Mouse (Mus musculus): ENCODE measurements at regions not wholly inside any gene's neighbourhood (a gene's known extent, or its start where the extent isn't known, plus 50 kb on each side); places are given as distances from the start of the nearest gene placed in this dataset.
A peak's percentile ranks its signal among the peaks of the same experiment; 100 is the strongest.

DNA sequence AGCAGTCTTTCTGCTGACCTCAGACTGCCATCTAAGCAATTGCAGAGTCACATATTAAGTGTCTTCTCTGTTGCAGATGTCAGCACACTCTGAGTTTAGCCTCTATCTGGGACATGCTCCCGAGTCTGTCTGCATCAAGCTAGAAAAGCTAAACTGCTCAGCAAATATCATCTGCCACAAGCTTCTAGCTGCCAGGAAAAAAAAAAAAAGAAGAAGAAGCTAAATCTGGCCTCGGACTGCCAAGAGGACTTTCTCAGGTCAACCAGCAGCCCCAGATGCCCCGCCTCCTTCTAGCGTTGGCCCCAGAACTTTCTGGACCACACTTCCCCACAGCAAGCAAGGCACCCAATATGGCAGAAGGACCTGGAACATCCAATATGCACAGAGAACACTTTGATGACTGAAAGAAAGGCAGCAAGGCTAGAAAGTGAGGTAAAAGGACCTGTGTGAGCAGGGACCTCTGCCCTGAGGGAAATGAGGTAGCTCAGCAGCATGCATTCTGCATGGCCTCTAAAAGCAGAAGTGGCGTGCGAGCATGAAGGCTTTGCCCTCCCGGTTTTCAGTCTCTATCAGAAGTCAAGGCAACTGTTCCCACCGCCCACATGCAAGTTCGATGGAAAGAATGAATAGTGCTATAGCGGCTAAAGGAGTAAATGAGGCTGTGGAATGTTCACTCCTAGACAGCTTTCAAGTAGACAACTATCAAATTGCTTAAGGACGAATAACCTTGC, 305.8 kb upstream of the Clint1 start:
- no peak for DNase-seq

DNA sequence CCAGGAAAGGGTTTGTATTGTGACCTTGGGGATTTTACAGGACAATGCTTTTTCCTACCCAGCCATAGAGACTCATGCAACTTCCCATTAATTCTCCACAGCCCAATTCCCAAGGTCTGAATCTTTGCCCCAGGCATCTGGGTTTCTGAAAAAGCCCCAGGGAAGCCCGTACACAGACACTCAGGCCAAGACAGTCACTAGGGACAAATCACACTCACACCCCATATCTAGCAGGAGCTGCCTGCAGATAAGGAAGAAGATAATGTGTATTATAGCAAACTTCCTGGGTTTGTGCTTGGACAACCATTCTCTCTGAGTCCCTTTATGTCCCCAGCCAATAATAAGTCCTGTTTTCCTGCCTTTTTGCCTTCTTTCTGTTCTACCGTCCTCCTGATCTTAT, 305.0 kb upstream of the Clint1 start:
- DNase-seq = no peak

DNA sequence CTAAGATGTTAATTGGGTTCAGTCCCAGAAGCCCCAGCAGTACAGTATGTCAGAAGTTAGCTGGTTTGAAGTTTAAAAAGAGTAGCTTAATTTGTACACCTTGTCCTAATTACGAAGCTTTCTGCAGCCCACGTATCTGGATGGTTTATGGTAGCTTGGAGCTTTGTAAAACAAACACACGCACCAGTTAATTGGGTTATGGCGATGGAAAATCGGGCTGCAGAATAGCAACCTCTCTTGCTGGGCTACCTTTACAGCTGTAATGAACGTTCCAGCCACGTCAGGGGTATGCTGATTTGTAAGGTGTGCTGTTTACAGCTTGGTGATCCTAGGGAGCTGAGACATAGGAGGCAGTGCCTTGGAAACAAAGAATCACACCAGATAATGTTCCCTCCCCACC, 301.5 kb upstream of the Clint1 start:
- DNase-seq = no peak

DNA sequence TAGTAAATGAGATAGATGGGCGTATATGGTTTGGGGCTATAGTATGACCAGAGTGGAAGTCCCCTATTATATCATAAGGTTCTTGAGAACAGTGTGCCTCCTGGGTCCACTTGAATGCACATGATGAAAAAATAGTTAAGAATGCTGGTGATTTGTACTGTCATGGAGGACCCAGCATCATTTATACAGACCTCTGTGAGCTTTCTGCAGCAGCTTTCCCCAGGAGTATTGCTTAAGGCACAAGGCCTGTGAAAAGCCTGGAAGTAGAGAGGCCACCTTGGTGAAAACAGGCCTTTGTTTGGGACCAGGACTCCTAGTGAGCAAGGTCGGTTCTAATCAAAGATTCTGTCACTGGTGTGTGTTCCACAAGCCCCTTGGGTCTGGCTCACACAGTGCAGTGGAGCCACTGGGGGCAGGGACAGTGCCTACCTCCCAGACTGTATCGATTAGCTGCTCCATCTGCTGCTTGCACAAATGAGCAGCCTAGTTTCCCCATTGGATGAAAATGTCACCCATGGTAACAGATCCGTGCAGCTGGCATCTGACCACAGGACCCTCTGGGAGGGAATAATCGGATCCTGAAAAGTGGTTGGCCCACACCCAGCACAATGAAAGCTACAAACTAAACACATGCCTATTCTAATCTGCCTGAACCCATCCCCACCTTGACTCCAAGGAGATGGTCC, 274.2 kb upstream of the Clint1 start:
- DNase-seq = no peak

DNA sequence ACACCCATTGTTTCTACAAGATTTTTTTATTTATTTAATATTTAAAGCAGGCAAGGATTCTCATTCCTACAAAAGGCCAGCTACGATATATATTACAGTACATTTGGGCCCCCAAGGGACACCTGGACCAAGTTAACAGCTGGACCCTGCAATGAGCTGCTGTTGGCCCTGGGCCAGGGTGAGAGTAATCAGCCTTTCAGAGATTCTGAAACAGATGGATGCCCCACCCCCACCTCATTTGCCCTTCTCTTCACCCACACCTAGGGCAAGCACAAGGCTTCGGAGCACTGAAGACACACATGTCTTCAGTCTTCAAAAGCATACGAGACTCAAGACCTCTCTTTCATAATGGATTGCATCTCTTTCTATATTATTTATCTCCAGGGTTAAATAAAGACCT, 259.5 kb upstream of the Clint1 start:
- no peak for DNase-seq

DNA sequence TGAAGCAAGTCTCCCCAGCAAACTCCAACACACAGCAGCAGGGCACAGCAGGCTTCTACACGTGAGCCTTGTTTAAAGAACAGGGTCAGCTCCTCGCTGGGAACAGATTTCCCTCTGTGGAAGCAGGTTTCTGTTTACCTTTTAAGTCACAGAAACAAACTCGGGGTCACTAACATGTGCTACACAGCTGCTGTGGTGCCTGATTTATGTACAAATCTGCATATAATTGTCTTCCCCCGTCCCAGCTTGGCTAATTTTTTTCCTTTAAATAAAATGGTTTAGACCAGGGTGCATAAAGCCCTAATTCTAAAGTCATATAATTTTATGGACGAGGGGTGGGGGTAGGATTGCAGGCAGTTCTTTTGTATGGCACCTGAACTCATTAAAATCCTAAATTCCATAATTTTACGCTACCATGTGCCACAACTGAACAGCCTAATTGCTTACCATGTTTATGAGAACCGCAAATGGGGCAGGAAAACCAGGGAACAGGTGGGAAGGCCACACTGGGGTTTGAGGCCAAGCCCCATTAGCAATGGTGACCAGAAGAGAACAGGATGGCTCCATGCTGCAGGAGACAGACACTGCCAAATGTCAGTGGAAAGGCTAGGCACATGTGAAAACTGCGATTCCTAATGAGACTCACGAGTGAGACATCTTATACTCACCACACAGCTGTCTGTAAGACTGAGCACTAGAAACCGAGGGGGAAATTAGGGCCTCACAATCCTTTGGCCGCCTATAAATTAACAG, 258.8 kb upstream of the Clint1 start:
- DNase-seq = no peak

DNA sequence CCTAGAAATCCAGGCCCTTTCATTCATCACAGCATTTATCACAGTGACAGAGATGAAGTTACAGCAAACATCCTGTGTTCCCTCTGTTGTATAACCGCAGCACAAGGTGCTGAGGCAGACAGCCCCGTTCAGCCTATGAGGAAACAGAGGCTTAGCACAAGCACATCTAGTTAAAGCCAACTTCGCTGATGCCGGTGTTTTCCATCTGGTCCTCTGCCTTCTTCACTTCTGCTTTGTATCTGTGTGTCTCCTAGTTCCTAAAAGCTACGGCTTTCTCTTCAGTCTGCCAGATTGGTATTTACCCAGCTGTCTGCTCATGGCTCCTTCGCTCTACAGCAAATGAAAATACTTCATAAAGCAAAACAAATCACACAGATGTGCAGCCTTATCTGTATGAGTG, 256.5 kb upstream of the Clint1 start:
- DNase-seq = no peak

DNA sequence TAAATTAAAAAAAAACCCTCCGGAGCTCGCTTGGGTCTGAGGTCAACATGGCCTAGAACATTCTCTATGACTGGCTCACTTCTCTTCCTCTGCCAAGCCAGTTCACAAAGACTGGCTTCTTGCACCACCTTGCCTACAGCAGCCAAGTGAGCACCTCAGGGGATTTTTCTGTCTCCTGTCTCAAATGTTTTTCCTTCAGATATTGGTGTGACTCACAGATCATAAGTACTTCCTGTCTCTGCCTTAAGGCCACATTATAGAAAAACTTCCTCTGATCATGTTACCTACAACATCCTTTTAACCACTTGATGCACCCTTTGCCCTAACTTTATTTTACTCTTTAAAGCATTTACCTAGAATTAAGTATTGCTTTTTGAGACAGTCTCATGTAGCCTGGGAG, 230.0 kb upstream of the Clint1 start:
- DNase-seq = no peak

DNA sequence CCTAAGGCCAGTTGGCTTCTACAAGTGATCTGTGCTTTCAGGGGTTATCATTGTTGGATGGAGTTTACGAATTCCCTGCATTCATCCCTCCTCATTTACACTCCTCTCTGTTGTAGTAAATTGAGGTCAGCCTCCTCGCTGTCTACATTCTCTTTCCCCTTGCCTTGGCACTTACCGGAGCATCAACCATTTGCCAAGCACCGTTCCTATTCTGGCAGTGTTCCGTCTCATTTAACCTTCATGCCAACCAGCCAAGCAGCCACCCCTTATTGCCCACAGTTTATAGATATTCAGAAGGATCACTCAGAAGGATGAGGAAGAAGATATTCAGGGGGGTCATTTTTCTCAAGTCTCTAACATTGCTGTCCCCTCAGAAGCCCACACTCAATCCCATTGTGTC, 229.2 kb upstream of the Clint1 start:
- no peak for DNase-seq

DNA sequence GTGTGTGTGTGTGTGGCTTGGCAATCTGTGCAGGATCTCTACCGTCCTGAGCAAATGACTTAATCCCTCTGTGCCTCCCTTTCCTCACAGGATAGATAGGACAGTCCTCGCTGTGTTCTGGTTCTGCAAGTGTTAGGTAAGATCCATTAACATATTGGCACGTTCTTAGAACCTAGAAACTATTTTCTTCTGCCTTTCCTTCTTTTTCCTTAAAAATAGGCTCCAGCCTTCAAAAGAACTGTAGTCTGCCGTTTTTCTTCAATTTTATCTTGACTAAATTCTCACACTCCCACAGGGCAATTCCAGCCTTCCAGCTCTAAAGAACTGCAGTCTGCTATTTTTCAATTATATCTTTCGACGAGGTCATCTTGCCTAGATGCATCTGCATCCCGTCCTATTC, 227.6 kb upstream of the Clint1 start:
- no peak for DNase-seq

DNA sequence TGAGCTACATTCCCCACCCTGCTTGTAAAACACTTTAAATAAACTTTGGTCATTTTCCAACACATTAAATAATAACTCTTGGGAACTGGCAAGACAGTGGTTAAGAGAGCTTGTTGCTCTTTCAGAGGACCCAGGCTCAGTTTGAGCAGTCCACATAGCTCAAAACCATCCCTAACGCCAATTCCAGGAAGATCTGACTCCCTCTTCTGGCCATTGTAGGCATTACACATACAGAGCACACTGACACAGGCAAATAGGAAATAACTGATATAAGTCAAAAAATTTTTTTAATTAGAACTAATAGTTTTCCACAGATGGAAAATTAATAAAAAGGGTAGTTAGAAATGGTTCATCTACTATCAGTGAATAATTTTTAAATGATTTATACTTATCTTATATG, 222.6 kb upstream of the Clint1 start:
- no peak for DNase-seq

DNA sequence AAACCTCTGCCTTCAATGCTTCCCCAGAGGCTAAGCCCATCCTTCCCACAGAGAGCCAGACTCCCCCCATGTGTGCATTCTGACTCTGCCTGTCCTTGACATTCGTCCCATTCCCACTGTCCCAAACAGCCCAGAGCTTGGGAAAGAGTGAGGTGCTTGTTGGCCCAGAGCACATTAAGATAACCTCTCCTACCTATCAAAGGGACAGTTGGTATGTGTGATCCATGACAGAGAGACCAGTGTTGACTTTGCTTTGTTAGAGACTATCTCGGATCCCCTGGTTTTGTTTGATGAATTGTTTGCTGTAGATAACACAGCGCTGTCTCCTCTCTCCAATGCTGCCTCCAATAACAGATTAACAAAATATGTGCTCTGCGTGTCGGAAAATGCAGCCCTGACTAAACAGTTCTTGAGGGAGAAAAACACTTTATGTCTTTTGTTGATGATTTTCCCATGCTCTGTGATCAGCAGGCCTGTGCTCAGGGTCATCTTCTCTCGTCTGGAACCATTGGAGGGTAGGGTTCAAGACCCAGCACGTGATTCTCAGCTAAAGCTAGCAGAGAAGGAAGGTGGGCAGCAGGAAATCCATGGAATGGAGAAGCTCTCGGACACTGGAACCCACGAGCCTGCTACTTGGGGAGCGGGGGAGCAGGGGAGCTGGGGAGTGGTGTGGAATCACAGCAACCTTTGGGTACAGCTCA, 217.2 kb upstream of the Clint1 start:
- no peak for DNase-seq

DNA sequence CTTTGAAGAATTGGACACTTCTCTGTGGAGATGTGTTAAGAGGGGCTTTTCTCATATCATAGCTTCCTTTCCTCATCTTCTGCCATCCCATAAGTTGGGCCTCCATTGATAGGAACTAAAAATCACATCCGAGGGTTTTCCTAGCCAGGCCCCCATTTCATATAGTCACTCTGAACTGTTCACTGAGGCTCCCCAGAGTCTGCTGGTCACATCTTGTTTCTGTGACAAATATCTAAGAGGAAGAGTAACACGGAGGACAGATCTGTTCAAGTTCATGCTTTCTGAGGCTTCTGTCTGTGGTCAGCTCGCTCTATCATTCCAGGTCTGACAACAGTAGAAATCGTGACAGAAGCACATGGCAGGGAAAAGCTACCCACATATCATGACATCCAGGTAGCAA, 216.0 kb upstream of the Clint1 start:
- no peak for DNase-seq

DNA sequence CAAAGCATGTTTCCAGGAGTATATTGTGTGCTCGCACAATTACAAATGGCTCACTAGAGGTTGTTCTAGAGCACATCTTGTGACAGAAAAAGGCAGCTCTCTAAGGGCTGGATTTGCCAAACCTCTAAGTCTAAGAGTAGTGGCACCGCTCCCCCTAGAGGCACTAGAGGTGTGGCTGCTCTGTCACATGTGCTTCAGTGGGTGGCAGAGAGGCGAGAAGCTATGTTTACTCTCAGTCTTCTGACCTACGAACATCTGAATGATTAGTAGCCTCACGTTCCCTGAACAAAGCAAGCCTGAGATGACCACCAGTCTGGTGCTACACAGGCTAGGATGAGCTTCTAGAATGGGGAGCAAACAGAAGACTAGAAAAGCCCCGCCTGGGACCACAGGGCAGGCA, 212.6 kb upstream of the Clint1 start:
- no peak for DNase-seq

DNA sequence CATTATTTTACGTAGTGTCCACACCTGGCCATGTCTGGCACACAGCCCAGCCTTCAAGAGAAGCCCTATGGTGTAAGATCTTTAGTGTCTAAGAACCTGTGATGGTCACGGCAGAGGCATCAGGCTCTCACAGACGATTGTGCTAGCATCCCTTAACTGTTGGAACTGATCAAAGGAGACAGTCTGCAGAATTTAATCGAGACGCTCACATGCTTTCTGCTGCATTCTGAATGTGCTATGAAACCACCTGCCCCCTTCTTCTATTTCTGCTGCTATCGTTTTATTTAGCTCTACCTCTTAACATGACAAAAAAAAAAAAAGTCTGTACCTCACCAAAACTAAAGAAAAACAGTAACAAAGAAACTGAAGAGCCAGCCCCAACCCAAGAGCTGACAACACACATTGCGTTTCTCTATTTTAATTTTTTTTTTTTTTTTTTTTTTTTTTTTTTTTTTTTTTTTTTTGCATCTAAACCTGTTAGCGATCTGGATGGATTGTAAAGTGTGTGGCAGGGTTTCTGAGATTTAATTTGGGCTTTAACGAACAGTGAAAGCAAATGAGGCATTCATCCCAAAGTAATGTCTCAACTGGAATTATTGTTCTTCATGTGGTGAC, 209.6 kb upstream of the Clint1 start:
- no peak for DNase-seq

DNA sequence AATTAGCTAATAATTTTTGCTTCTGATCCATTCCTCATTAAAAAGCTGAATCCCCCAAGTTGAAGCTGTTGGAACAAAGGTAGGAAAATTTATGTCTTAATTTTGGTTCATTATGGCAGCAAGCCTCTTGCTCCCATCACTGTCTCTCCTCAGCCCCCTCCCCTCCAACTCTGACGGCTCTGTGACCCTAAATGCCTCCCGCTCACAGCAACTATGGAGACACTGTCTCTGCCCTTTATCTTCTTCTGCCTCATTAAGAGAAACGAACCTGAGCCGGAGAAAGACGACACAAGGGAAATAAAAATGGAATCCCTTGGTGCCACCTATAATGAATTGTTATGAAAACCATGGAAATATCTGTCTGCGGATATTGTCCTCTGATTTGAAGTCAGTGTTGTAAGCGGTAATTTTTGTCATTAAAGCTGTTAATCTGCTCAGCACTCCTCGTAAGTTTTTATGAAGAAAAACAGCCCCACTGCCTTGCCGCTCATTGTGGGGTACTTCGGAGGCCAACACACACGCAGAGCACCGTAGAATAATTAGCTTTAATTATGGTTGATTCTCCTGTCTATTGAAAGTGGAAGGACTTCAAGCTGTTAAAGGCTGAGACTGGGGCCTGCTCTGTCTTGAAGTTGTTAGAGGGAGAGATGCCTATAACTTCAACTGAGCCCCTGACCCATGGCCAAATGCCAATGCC, 208.1 kb upstream of the Clint1 start:
- no peak for DNase-seq

DNA sequence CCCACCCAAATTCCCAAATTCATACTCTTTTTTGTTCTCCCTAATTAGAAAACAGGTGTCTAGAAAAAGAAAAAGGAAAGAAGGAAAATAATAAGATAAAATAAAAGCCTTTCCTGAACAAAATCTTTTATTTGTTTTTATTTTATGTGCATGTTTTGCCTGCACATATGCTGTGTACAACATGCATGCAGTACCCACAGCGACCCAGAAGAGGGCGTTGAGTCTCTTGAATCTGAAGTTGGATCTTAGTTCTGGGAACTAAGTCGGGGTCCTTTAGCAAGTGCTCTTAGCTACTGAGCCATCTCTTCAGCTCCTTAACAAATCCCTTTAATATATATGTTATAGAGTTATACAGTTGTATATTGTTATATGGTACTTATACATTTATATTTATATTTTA, 206.0 kb upstream of the Clint1 start:
- no peak for DNase-seq

DNA sequence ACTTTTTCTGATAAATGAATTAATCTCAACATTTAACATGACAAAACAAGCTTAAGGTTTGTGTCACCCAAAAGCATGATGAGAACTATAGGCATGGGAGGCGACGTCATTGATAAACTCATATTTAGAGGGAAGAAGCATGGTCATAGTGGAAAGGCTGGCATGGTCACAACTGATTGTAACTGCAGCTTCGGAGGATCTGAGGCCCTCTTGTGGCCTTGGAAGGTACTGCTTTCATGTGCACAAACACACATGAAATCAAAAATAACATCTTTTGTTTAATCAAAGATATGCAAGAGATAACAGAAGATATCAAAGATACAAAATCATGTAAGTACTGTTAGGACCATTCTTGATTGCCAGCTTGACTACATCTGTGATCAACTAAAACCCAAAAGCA, 204.0 kb upstream of the Clint1 start:
- no peak for DNase-seq

DNA sequence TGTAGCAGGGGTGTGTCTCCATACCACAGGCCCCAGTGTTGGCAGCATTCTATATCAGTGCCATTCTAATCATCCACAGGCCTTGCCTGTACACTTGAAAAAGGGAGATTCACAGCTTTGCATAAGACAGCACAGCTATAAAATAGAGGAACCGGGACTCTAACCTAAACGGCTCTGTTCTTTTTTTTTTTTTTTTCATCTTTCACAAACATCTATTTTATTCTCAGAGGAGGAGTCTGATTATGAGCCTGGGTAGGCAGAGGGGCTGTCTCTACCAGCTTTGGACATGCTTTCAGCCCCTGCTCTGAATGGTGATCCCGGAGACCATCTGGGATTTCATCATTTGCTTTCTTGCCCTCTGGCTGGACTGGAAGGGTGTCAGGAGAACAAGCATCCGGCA, 195.6 kb upstream of the Clint1 start:
- no peak for DNase-seq

DNA sequence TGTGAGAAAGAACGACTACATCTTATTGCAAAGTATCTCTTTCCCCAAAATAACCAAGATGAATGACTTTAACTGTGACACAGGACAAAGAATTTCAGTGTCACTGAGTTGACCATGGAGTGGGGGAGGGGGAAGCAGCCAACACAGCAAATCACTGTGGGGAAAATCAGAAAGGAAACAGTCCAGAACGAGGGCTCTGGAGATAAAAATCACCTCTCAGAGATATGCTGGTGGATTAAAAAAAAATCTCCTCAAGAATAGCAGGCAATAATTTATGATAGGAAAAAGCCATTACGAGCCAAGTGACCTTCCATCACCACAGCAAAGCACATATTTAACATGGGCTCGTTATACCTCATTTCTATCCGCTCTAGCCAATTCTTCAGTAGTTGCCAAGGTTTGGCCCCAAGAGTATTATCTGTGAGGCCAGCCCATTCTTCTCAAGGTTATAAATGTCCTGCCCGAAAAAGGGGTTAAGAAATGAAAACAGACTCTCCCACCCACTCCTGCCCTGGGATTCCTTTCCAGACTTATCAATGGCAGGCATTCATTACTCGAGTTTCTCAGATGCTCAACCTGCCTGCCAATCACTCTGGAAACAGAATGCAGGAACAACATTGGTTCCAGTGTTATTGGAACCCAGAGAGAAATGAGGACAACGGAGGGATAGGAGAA, 181.6 kb upstream of the Clint1 start:
- DNase-seq = no peak

DNA sequence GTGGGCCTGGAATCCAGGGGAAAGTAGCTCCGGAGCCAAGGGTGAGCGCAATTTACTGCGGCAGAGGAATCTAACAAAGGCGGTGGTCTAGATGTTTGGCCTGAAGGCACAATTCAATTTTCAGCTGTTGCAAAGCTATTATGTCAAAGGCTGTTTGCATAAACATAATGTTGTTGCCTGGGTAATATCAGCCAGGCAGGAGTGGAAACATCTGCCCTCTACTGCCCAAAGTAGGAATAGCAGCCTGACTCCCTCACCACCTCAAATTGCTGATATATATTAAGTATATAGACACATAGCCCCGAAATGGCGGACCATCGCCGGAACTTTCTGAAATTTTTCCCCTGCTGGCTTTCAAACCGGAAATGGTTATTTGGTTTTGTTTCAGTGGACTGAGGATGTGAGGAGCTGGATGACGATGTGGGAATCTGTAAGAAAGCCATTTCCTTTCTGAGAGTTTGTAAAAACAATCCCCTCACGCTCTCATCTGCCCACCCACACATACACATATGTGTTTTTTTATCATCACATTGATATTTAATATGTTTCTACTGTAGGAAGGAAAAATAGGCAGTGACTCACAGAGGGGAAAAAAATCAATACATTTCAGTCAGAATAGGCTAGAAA, 173.1 kb upstream of the Clint1 start:
- peak; percentile 28 for DNase-seq

Data from cerebellum, adult 9-11 months (tissue).